Mouse (Mus musculus) heart, embryonic 14.5 days (tissue): Measurements from ENCODE around the gene Cacna1c. TPM values are rescaled to one million over a fixed set of nuclear protein-coding genes. Genes with fewer than 3 reads are reported as not detected.

Source experiments
- ATAC-seq: fragments of 200-750 bp; cut with Nextera tagmentation; 2 replicates; pipeline ENCODE4 v1.8.0; 2017; ENCODE audit warnings: low read depth, moderate TSS enrichment; ENCODE audit not compliant: insufficient number of reproducible peaks, insufficient read depth, low FRiP score
- H3K27ac ChIP-seq, 2 experiments: fragments of 200-500 bp in 1 of 2; fragments of 300-500 bp in 1 of 2; sonication (generic) in 1 of 2; replicated peaks in 1 of 2; 2 replicates each; pipeline ENCODE4 v1.5.1; 2012 to 2014; ENCODE audit warnings: low read depth in 2 of 2, low read length in 2 of 2, control low read depth in 1 of 2, mild to moderate bottlenecking in 1 of 2, mixed read lengths in 1 of 2; ENCODE audit not compliant: control insufficient read depth in 1 of 2, insufficient read depth in 1 of 2
- H3K27me3 ChIP-seq: fragments of 300-500 bp; sonication (generic); 2 replicates; pipeline ENCODE4 v1.6.1; 2014; ENCODE audit warnings: mild to moderate bottlenecking, low read length, control low read depth; ENCODE audit not compliant: control insufficient read depth, insufficient read depth
- H3K36me3 ChIP-seq: fragments of 300-500 bp; sonication (generic); 2 replicates; pipeline ENCODE4 v1.6.1; 2014; ENCODE audit warnings: mild to moderate bottlenecking, control low read depth, low read length, mixed read lengths; ENCODE audit not compliant: control insufficient read depth, insufficient read depth
- H3K4me1 ChIP-seq, 2 experiments: fragments of 200-500 bp in 1 of 2; fragments of 300-500 bp in 1 of 2; sonication (generic) in 1 of 2; 2 replicates each; pipeline ENCODE4 v1.6.1; 2012 to 2014; ENCODE audit warnings: low read length in 2 of 2, control low read depth in 1 of 2, mixed read lengths in 1 of 2; ENCODE audit not compliant: control insufficient read depth in 2 of 2, insufficient read depth in 2 of 2
- H3K4me2 ChIP-seq: fragments of 300-500 bp; sonication (generic); 2 replicates; pipeline ENCODE4 v1.6.1; 2014; ENCODE audit warnings: mild to moderate bottlenecking, low read length
- H3K4me3 ChIP-seq, 2 experiments: fragments of 200-500 bp in 1 of 2; fragments of 300-500 bp in 1 of 2; sonication (generic) in 1 of 2; 2 replicates each; pipeline ENCODE4 v1.5.1; 2012 to 2014; ENCODE audit warnings: low read length in 2 of 2, mild to moderate bottlenecking in 2 of 2, control low read depth in 1 of 2, low read depth in 1 of 2, moderate library complexity in 1 of 2; ENCODE audit not compliant: control insufficient read depth in 1 of 2, insufficient read depth in 1 of 2
- H3K9ac ChIP-seq: fragments of 300-500 bp; sonication (generic); 2 replicates; pipeline ENCODE4 v1.6.1; 2014; ENCODE audit warnings: mild to moderate bottlenecking, low read length
- H3K9me3 ChIP-seq: fragments of 300-500 bp; sonication (generic); 2 replicates; pipeline ENCODE4 v1.6.1; 2016; ENCODE audit warnings: low read length, control low read depth; ENCODE audit not compliant: control insufficient read depth
- WGBS: fragments of 180-500 bp; shearing (Covaris S2); extraction: QIAGEN DNeasy Blood & Tissue Kit; methylation state at CpG from one replicate; pipeline ENCODE4 v1.1.7; 2014; 5-methylcytosine and 5-hydroxymethylcytosine counted together
- polyA plus RNA-seq: library from polyadenylated mRNA; unstranded; fragments of >200 nt; fragmentation: Nextera tagmentation; extraction: Ambion mirVana; gene quantifications from 2 replicates; pipeline ENCODE4 v1.2.1, GENCODE M21; 2014

Cacna1c gene
- polyA plus RNA-seq, 1 experiment from 2014 or later: 60.9 TPM

GRCm38 (mm10) chr6:119022850-119023249 lies 173.4 kb downstream of the Cacna1c start:
- Histone ChIP-seq H3K4me1 (peaks cover 39 to 81% of the 10 kb centered on the region in 2 experiments), H3K36me3 (no peaks in the 10 kb centered on the region), H3K9me3 (no peaks in the 10 kb centered on the region), H3K4me3 (no peak overlapping the region), H3K27ac (no peak overlapping the region), H3K9ac (no peak overlapping the region), H3K27me3 (no peaks in the 10 kb centered on the region), H3K4me2 (no peak overlapping the region)
- no peak for ATAC-seq
- 33% methylated on average over 2 of the region's 2 CpGs for WGBS

- Histone ChIP-seq H3K4me1 (peaks cover 39 to 79% of the 10 kb centered on the region in 2 experiments), H3K9ac (no peak overlapping the region), H3K27me3 (no peaks in the 10 kb centered on the region), H3K9me3 (no peaks in the 10 kb centered on the region), H3K4me3 (no peak overlapping the region), H3K36me3 (no peaks in the 10 kb centered on the region), H3K4me2 (no peak overlapping the region), H3K27ac (no peak overlapping the region)
- ATAC-seq: no peak
- WGBS: 49% methylated on average over 8 of the region's 8 CpGs
Measured at GRCm38 (mm10) chr6:119021226-119021625, 175.0 kb downstream of the Cacna1c start.

GRCm38 (mm10) chr6:119018956-119019355 lies 177.3 kb downstream of the Cacna1c start:
- Histone ChIP-seq H3K9ac (no peak overlapping the region), H3K4me2 (no peak overlapping the region), H3K9me3 (no peaks in the 10 kb centered on the region), H3K27ac (no peak overlapping the region), H3K4me1 (peaks cover 34 to 63% of the 10 kb centered on the region in 2 experiments), H3K4me3 (no peak overlapping the region), H3K36me3 (no peaks in the 10 kb centered on the region), H3K27me3 (no peaks in the 10 kb centered on the region)
- no peak for ATAC-seq
- 77% methylated on average over 6 of the region's 6 CpGs for WGBS

GRCm38 (mm10) chr6:119018256-119018655 lies 178.0 kb downstream of the Cacna1c start:
- Histone ChIP-seq H3K9ac (no peak overlapping the region), H3K9me3 (no peaks in the 10 kb centered on the region), H3K4me1 (peaks cover 34 to 65% of the 10 kb centered on the region in 2 experiments), H3K27ac (no peak overlapping the region; a peak in 1 of 4 replicates), H3K27me3 (no peaks in the 10 kb centered on the region), H3K4me3 (no peak overlapping the region), H3K36me3 (no peaks in the 10 kb centered on the region), H3K4me2 (no peak overlapping the region)
- no peak for ATAC-seq
- 51% methylated on average over 2 of the region's 2 CpGs for WGBS

GRCm38 (mm10) chr6:119017498-119017897 lies 178.7 kb downstream of the Cacna1c start:
- 86% methylated on average over 10 of the region's 10 CpGs for WGBS
- ATAC-seq: no peak
- Histone ChIP-seq H3K4me1 (peaks cover 29 to 60% of the 10 kb centered on the region in 2 experiments), H3K9ac (no peak overlapping the region), H3K9me3 (no peaks in the 10 kb centered on the region), H3K4me2 (no peak overlapping the region), H3K27me3 (no peaks in the 10 kb centered on the region), H3K4me3 (no peak overlapping the region), H3K27ac (no peak overlapping the region), H3K36me3 (no peaks in the 10 kb centered on the region)

GRCm38 (mm10) chr6:119015346-119015745 lies 180.9 kb downstream of the Cacna1c start:
- Histone ChIP-seq H3K27me3 (no peaks in the 10 kb centered on the region), H3K4me1 (peaks cover 20 to 44% of the 10 kb centered on the region in 2 experiments), H3K4me3 (no peak overlapping the region), H3K36me3 (no peaks in the 10 kb centered on the region), H3K4me2 (no peak overlapping the region), H3K27ac (no peak overlapping the region), H3K9me3 (no peaks in the 10 kb centered on the region), H3K9ac (no peak overlapping the region)
- 78% methylated on average over 2 of the region's 2 CpGs for WGBS
- no peak for ATAC-seq

GRCm38 (mm10) chr6:119013168-119014098 lies 182.8 kb downstream of the Cacna1c start:
- WGBS: 65% methylated on average over 13 of the region's 13 CpGs
- Histone ChIP-seq H3K4me1 (peaks cover 18 to 40% of the 10 kb centered on the region in 2 experiments), H3K9me3 (no peaks in the 10 kb centered on the region), H3K4me2 (no peak overlapping the region), H3K9ac (no peak overlapping the region), H3K27me3 (no peaks in the 10 kb centered on the region), H3K4me3 (no peak overlapping the region), H3K27ac (no peak overlapping the region), H3K36me3 (no peaks in the 10 kb centered on the region)
- ATAC-seq: no peak
